Mouse (Mus musculus): ENCODE results near the gene Kcnk1. TPM values are rescaled to one million over a fixed set of nuclear protein-coding genes. Genes with fewer than 3 reads are reported as not detected.

Gene Kcnk1
- polyA plus RNA-seq, 1 experiment from 2014 or later, result 65.6 TPM

DNA sequence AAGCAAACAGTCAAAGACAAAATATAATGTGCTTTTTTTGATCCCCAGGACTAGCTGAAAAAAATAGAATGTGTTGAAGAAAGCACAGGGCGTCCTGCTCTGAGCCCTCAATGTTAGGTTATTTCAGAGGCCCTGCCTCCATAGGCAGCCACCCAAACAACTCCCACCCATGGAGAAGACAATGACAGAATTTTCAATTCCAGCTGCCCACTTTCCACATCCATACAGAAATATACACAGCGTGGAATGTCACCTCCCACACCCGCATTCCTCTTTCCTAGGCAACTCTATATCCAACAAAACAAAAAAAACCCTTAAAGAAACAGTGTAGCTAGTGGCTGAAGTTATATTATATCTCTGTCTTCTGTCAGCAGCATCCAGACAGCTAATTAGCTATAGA, 23.6 kb upstream of the Kcnk1 start:
- H3K36me3 ChIP-seq (ENCODE audit: control insufficient read depth, insufficient read depth, low read length), result no peaks in the 10 kb centered on the region
- no peaks in the 10 kb centered on the region for H3K27me3 ChIP-seq (ENCODE audit: control insufficient read depth, insufficient read depth, low read length)
- DNase-seq (ENCODE audit: low spot score), result no peak
- H3K27ac ChIP-seq (replicated peaks), result no peak overlapping the region
- no peak overlapping the region for H3K4me3 ChIP-seq (ENCODE audit: low read depth, low read length)
- H3K4me2 ChIP-seq (replicated peaks; ENCODE audit: low read depth), result no peak overlapping the region
- no peaks in the 10 kb centered on the region for H3K9me3 ChIP-seq (ENCODE audit: control insufficient read depth, low read length)
- TF ChIP-seq EP300 (optimal IDR thresholded peaks at IDR 0.05) (no peak), CTCF (IDR thresholded peaks at IDR 0.05; ENCODE audit: low read depth) (no peak)
- H3K9ac ChIP-seq (ENCODE audit: low read length), result no peak overlapping the region
- WGBS, result 23% methylated on average over 3 of the region's 3 CpGs
- ATAC-seq (ENCODE audit: low FRiP score, low TSS enrichment), result no peak
- no peaks in the 10 kb centered on the region for H3K4me1 ChIP-seq (replicated peaks; ENCODE audit: control insufficient read depth, insufficient read depth)

DNA sequence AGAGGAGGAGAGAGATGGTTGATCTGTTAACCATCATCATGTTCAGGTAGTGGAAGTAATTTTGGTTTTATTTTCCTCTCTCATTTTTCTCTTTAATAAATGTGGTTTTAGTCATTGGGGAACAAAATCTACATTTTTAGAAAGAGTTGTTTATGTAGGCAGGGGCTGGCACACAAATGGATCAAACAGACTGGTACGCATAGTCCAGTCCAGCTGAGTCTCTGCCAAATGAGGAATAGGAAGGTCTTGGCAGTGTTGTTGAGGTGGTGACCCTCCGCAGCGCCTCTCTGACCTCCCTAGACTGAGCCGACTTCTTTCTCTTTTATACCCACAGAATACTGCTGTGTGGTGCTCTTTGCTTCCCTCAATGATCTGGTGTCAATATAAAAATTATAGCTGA, 19.0 kb upstream of the Kcnk1 start:
- no peak overlapping the region for H3K4me2 ChIP-seq (replicated peaks; ENCODE audit: low read depth)
- ATAC-seq (ENCODE audit: low FRiP score, low TSS enrichment) (no peak), DNase-seq (ENCODE audit: low spot score) (no peak)
- TF ChIP-seq CTCF (IDR thresholded peaks at IDR 0.05; ENCODE audit: low read depth) (no peak), EP300 (optimal IDR thresholded peaks at IDR 0.05) (no peak)
- no peak overlapping the region for H3K4me3 ChIP-seq (ENCODE audit: low read depth, low read length)
- H3K27ac ChIP-seq (replicated peaks), result no peak overlapping the region
- H3K36me3 ChIP-seq (ENCODE audit: control insufficient read depth, insufficient read depth, low read length), result no peaks in the 10 kb centered on the region
- 82% methylated on average over 4 of the region's 4 CpGs for WGBS
- no peaks in the 10 kb centered on the region for H3K27me3 ChIP-seq (ENCODE audit: control insufficient read depth, insufficient read depth, low read length)
- no peak overlapping the region for H3K9ac ChIP-seq (ENCODE audit: low read length)
- no peaks in the 10 kb centered on the region for H3K9me3 ChIP-seq (ENCODE audit: control insufficient read depth, low read length)
- no peaks in the 10 kb centered on the region for H3K4me1 ChIP-seq (replicated peaks; ENCODE audit: control insufficient read depth, insufficient read depth)

DNA sequence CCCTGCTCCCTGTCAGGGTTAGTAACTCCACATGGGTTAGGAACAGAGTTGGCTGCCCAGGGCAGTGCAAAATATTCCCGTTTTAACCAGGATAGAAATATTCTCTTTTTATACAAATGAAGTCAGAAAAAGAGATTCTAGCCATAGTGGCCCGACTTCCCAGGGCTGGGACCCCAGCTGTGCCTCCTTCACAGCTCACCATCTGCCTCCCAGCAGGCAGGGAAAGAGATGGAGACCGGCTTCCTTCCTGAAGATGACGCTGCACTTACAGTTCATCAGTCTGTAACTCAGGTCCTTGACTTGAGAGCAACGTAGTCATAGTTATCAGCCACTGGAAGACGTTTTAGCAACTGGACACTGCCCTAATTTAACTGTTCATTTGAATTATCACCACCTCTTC, 14.1 kb upstream of the Kcnk1 start:
- Histone ChIP-seq H3K27ac (replicated peaks) (no peak overlapping the region), H3K4me3 (ENCODE audit: low read depth, low read length) (no peak overlapping the region), H3K36me3 (ENCODE audit: control insufficient read depth, insufficient read depth, low read length) (no peaks in the 10 kb centered on the region), H3K4me1 (replicated peaks; ENCODE audit: control insufficient read depth, insufficient read depth) (no peaks in the 10 kb centered on the region), H3K4me2 (replicated peaks; ENCODE audit: low read depth) (no peak overlapping the region), H3K9ac (ENCODE audit: low read length) (no peak overlapping the region), H3K9me3 (ENCODE audit: control insufficient read depth, low read length) (no peaks in the 10 kb centered on the region), H3K27me3 (ENCODE audit: control insufficient read depth, insufficient read depth, low read length) (no peaks in the 10 kb centered on the region)
- no peak for ATAC-seq (ENCODE audit: low FRiP score, low TSS enrichment)
- no peak for TF ChIP-seq CTCF (IDR thresholded peaks at IDR 0.05; ENCODE audit: low read depth)
- TF ChIP-seq EP300 (optimal IDR thresholded peaks at IDR 0.05), result no peak
- WGBS, result 25% methylated on average over 6 of the region's 6 CpGs
- DNase-seq (ENCODE audit: low spot score), result no peak

DNA sequence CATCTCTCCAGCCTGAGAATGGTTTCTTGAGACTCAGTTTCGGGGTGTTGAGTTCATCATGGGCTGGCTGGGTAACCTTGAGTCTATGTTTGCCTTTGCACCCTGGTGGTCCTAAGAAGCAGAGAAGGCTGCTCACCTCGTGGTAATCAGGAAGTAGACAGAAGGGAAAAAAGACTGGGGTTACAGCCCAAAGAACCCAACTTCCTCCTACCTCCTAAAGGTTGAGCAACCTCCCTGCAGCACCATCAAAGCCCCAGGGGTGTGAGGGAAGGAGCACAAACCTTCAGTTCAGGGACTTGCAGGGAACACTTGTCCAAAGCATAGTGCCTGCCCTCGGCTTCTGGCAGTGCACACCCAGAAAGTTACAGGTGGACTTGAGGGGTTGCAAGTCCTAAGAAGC, 11.5 kb upstream of the Kcnk1 start:
- Histone ChIP-seq H3K4me3 (ENCODE audit: low read depth, low read length) (no peak overlapping the region), H3K4me2 (replicated peaks; ENCODE audit: low read depth) (no peak overlapping the region), H3K9me3 (ENCODE audit: control insufficient read depth, low read length) (no peaks in the 10 kb centered on the region), H3K27me3 (ENCODE audit: control insufficient read depth, insufficient read depth, low read length) (no peaks in the 10 kb centered on the region), H3K27ac (replicated peaks) (no peak overlapping the region), H3K9ac (ENCODE audit: low read length) (no peak overlapping the region), H3K36me3 (ENCODE audit: control insufficient read depth, insufficient read depth, low read length) (no peaks in the 10 kb centered on the region), H3K4me1 (replicated peaks; ENCODE audit: control insufficient read depth, insufficient read depth) (no peaks in the 10 kb centered on the region)
- TF ChIP-seq CTCF (IDR thresholded peaks at IDR 0.05; ENCODE audit: low read depth) (no peak), EP300 (optimal IDR thresholded peaks at IDR 0.05) (no peak)
- ATAC-seq (ENCODE audit: low FRiP score, low TSS enrichment), result no peak
- WGBS, result 66% methylated on average over 3 of the region's 3 CpGs
- no peak for DNase-seq (ENCODE audit: low spot score)

DNA sequence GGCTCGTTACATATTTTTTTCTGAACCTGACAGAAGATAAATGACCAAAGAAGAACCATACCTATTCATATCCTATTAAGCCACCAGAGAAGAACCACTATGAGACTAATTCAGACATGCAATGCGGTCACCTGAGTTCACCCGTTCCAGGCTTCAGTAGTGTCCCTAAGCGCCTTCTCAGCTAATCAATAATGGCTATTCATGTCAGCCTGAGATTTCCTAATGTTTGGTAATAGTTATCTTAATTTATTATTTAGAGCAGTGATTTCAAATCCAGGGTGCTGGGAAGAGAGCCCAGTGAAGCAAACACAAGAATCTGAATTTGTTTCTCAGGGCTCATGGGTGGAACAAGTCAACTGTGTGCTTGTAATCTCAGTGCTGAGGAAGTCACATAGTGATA, 10.8 kb upstream of the Kcnk1 start:
- H3K9me3 ChIP-seq (ENCODE audit: control insufficient read depth, low read length), result no peaks in the 10 kb centered on the region
- DNase-seq (ENCODE audit: low spot score), result no peak
- H3K27me3 ChIP-seq (ENCODE audit: control insufficient read depth, insufficient read depth, low read length), result no peaks in the 10 kb centered on the region
- H3K4me3 ChIP-seq (ENCODE audit: low read depth, low read length), result no peak overlapping the region
- H3K36me3 ChIP-seq (ENCODE audit: control insufficient read depth, insufficient read depth, low read length), result no peaks in the 10 kb centered on the region
- TF ChIP-seq CTCF (IDR thresholded peaks at IDR 0.05; ENCODE audit: low read depth), result no peak
- TF ChIP-seq EP300 (optimal IDR thresholded peaks at IDR 0.05), result no peak
- 78% methylated on average over 4 of the region's 4 CpGs for WGBS
- H3K27ac ChIP-seq (replicated peaks), result no peak overlapping the region
- H3K4me2 ChIP-seq (replicated peaks; ENCODE audit: low read depth), result no peak overlapping the region
- ATAC-seq (ENCODE audit: low FRiP score, low TSS enrichment), result no peak
- H3K9ac ChIP-seq (ENCODE audit: low read length), result no peak overlapping the region
- no peaks in the 10 kb centered on the region for H3K4me1 ChIP-seq (replicated peaks; ENCODE audit: control insufficient read depth, insufficient read depth)

DNA sequence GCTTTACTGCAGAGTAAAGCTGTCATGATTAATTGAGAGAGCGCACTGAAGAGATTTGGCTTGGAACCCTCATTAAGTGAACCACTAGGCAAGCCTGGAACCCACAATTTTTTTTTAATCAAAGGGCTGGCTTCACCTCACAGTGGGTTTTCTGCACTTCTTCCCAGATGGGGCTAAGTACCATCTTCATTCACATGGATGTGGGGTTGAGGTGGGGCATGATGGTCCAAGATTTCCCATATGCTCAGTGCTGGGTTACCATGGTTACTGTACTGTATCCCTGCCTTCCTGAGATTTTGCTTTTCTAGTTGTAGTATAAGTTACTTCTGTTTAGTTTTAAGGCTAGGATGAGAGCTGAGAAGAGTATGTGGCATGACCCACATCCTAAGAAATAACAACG, 9.6 kb upstream of the Kcnk1 start:
- no peaks in the 10 kb centered on the region for H3K36me3 ChIP-seq (ENCODE audit: control insufficient read depth, insufficient read depth, low read length)
- H3K27me3 ChIP-seq (ENCODE audit: control insufficient read depth, insufficient read depth, low read length), result no peaks in the 10 kb centered on the region
- no peaks in the 10 kb centered on the region for H3K9me3 ChIP-seq (ENCODE audit: control insufficient read depth, low read length)
- no peak overlapping the region for H3K9ac ChIP-seq (ENCODE audit: low read length)
- no peak overlapping the region for H3K27ac ChIP-seq (replicated peaks)
- no peak for TF ChIP-seq EP300 (optimal IDR thresholded peaks at IDR 0.05)
- TF ChIP-seq CTCF (IDR thresholded peaks at IDR 0.05; ENCODE audit: low read depth), result no peak
- H3K4me3 ChIP-seq (ENCODE audit: low read depth, low read length), result no peak overlapping the region
- H3K4me2 ChIP-seq (replicated peaks; ENCODE audit: low read depth), result no peak overlapping the region
- DNase-seq (ENCODE audit: low spot score), result no peak
- WGBS, result 90% methylated on average over 2 of the region's 2 CpGs
- ATAC-seq (ENCODE audit: low FRiP score, low TSS enrichment), result no peak
- H3K4me1 ChIP-seq (replicated peaks; ENCODE audit: control insufficient read depth, insufficient read depth), result no peaks in the 10 kb centered on the region
